Mouse (Mus musculus) liver, embryonic 14.5 days (tissue): ENCODE results near the gene Ndufs4. TPM values are rescaled to one million over a fixed set of nuclear protein-coding genes. Genes with fewer than 3 reads are reported as not detected.

Source experiments
- ATAC-seq: fragments of 200-750 bp; cut with Nextera tagmentation; 2 replicates; pipeline ENCODE4 v1.8.0; 2017; ENCODE audit warnings: moderate number of reproducible peaks, mild to moderate bottlenecking, moderate library complexity; ENCODE audit not compliant: insufficient read depth
- DNase-seq, 3 experiments: peaks; one replicate each; pipeline ENCODE4 v3.0.0-alpha.2; 2012 to 2013; ENCODE audit warnings: low read depth in 3 of 3, low spot score in 3 of 3
- H3K27ac ChIP-seq: fragments of 300-500 bp; sonication (generic); 2 replicates; pipeline ENCODE4 v1.5.1; 2014; ENCODE audit warnings: moderate library complexity, mild to moderate bottlenecking, control low read depth, inconsistent platforms
- H3K27me3 ChIP-seq: fragments of 300-500 bp; sonication (generic); 2 replicates; pipeline ENCODE4 v1.6.1; 2014; ENCODE audit warnings: mild to moderate bottlenecking, low read length, moderate library complexity; ENCODE audit not compliant: control insufficient read depth, insufficient read depth
- H3K36me3 ChIP-seq: fragments of 300-500 bp; sonication (generic); replicated peaks from 2 replicates; pipeline ENCODE4 v1.6.1; 2014; ENCODE audit warnings: low read depth; ENCODE audit not compliant: control insufficient read depth, insufficient read depth
- H3K4me1 ChIP-seq, 2 experiments: fragments of 200-500 bp in 1 of 2; fragments of 300-500 bp in 1 of 2; sonication (generic) in 1 of 2; replicated peaks; 2 replicates each; pipeline ENCODE4 v1.6.1; 2012 to 2014; ENCODE audit warnings: antibody characterized with exemption in 1 of 2, inconsistent platforms in 1 of 2, low read length in 1 of 2; ENCODE audit not compliant: control insufficient read depth in 2 of 2, insufficient read depth in 2 of 2
- H3K4me2 ChIP-seq: fragments of 300-500 bp; sonication (generic); 2 replicates; pipeline ENCODE4 v1.6.1; 2014; ENCODE audit warnings: low read depth, mild to moderate bottlenecking, control low read depth, moderate library complexity
- H3K4me3 ChIP-seq, 2 experiments: fragments of 200-500 bp in 1 of 2; fragments of 300-500 bp in 1 of 2; sonication (generic) in 1 of 2; 2 replicates each; pipeline ENCODE4 v1.5.1; 2012 to 2014; ENCODE audit warnings: low read depth in 2 of 2, low read length in 2 of 2, mild to moderate bottlenecking in 2 of 2, control low read depth in 1 of 2, inconsistent platforms in 1 of 2, moderate library complexity in 1 of 2; ENCODE audit not compliant: insufficient read depth in 1 of 2
- H3K9ac ChIP-seq: fragments of 300-500 bp; sonication (generic); replicated peaks from 2 replicates; pipeline ENCODE4 v1.6.1; 2014; ENCODE audit warnings: mild to moderate bottlenecking, control low read depth, moderate library complexity
- H3K9me3 ChIP-seq: fragments of 300-500 bp; sonication (generic); 2 replicates; pipeline ENCODE4 v1.6.1; 2016; ENCODE audit warnings: low read length, mixed read lengths; ENCODE audit not compliant: control insufficient read depth
- CTCF ChIP-seq: IDR thresholded peaks from 2 replicates; pipeline ENCODE4 v1.5.1; 2016; ENCODE audit warnings: antibody characterized with exemption, low read depth, control low read depth
- EP300 ChIP-seq: IDR thresholded peaks from 2 replicates; pipeline ENCODE4 v1.6.1; 2016; ENCODE audit warnings: antibody characterized with exemption, low read depth
- WGBS: fragments of 180-500 bp; shearing (Covaris S2); extraction: QIAGEN DNeasy Blood & Tissue Kit; methylation state at CpG from one replicate; pipeline ENCODE4 v1.1.7; 2014; ENCODE audit not compliant: insufficient replicate concordance; 5-methylcytosine and 5-hydroxymethylcytosine counted together
- polyA plus RNA-seq, 2 experiments: library from polyadenylated mRNA; depleted of rRNA in 1 of 2; stranded (reverse) in 1 of 2; unstranded in 1 of 2; fragments of >200 nt; fragmentation: Nextera tagmentation in 1 of 2; extraction: Ambion mirVana in 1 of 2; gene quantifications; 2 replicates each; pipeline versions ENCODE4 v1.2.1 to v1.2.3; 2012 to 2014

Ndufs4 gene
- polyA plus RNA-seq, 2 experiments: 31.4 to 151 TPM

- TF ChIP-seq CTCF: no peak
- no peak for TF ChIP-seq EP300
- Histone ChIP-seq H3K36me3 (no peaks in the 10 kb centered on the region), H3K27me3 (no peaks in the 10 kb centered on the region), H3K4me2 (no peak overlapping the region), H3K9me3 (no peaks in the 10 kb centered on the region), H3K27ac (no peak overlapping the region), H3K9ac (no peak overlapping the region), H3K4me3 (no peak overlapping the region), H3K4me1 (peaks cover 0 to 5% of the 10 kb centered on the region in 2 experiments; a peak in 2 of 4 replicates)
- DNase-seq (no peak), ATAC-seq (peak; percentile 72)
- 66% methylated on average over 3 of the region's 3 CpGs for WGBS
These were observed 73.1 kb downstream of the Ndufs4 start for GRCm38 (mm10) chr13:114314953-114315352.

DNA sequence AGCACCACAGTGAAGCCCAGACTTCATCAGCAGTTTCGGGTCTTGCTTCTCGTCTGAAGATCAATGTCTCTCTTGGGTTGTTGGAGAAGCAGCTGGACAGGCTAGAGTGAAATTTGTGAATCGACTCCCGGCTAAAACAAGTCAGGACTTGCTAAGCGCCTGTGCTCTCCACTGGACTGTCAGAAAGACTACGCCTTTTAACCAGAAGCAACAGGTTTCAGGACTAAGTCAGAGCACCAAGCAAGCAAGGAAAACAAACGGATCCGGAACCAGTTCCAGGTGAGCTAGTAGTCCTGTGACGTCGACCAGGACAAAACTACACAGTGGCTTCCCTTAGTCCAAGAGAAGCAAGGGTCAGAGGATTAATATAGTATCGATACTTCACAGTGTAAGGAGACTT, 77.5 kb downstream of the Ndufs4 start:
- TF ChIP-seq EP300 (no peak), CTCF (no peak)
- ATAC-seq: no peak
- Histone ChIP-seq H3K4me1 (peaks cover 0 to 5% of the 10 kb centered on the region in 2 experiments; a peak in 2 of 4 replicates), H3K9me3 (no peaks in the 10 kb centered on the region), H3K4me3 (no peak overlapping the region), H3K9ac (no peak overlapping the region), H3K27ac (no peak overlapping the region), H3K4me2 (no peak overlapping the region), H3K36me3 (no peaks in the 10 kb centered on the region), H3K27me3 (no peaks in the 10 kb centered on the region)
- DNase-seq: no peak
- WGBS: 83% methylated on average over 11 of the region's 11 CpGs

DNA sequence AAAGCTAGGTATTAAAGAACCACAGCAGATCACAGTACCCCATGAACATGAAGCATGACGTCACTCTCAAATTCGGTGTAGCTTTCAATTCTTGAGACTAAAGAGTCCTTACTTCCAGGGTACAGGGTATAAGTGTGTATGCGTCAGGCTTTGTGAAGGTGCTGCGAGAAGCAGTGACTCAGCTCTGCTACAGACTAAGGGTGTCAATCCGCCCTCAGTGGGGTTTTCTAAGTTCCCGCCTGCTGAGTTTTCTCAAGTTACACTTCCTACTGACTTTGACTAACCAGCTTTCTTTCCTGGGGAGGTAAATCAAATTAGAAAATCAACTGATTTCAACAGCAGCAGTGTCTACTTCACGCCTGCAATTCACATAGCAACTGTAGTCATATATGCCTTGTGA, 83.4 kb downstream of the Ndufs4 start:
- no peaks in the 10 kb centered on the region for H3K27me3 ChIP-seq
- DNase-seq: no peak
- 78% methylated on average over 7 of the region's 7 CpGs for WGBS
- 0 out of 4 replicates have a peak, but pooled peaks cover 0 to 2% of the 10 kb centered on the region in 2 experiments for H3K4me1 ChIP-seq
- TF ChIP-seq CTCF: no peak
- no peak for TF ChIP-seq EP300
- H3K27ac ChIP-seq: no peak overlapping the region
- H3K9me3 ChIP-seq: no peaks in the 10 kb centered on the region
- ATAC-seq: no peak
- no peaks in the 10 kb centered on the region for H3K36me3 ChIP-seq
- no peak overlapping the region for H3K4me2 ChIP-seq
- no peak overlapping the region for H3K4me3 ChIP-seq
- H3K9ac ChIP-seq: no peak overlapping the region

DNA sequence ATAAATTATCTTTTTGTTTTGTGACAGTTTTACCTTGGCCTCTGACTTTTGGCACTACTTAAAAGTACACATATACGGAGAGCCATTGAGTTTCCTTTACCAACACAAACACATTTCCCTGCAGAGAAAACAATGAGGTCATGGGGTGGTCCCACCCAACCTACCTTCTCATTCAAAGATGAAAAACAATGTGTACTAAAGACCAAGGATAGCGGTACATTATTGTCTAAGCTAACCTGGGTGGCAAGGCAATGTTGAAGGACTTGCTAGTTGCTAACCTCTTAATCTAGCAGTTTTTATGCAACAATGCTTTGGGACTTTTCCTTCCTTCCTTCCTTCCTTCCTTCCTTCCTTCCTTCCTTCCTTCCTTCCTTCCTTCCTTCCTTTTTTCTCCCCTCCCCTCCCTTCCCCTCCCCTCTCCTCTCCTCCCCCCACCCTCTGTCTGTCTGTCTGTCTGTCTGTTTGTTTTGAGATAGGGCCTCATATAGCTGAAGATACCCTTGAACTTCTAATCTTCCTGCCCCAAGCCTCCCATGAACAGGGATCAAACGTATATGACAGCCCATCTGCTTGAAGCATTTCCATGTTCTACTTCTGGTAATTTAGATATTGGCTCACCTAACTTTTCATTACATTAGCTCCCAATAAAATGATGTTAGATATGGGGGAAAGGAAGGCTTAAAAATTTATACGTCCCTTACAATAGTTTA, 84.4 kb downstream of the Ndufs4 start:
- Histone ChIP-seq H3K27ac (no peak overlapping the region), H3K9me3 (no peaks in the 10 kb centered on the region), H3K4me3 (no peak overlapping the region), H3K4me1 (0 out of 4 replicates have a peak, but pooled peaks cover 0 to 2% of the 10 kb centered on the region in 2 experiments), H3K4me2 (no peak overlapping the region), H3K9ac (no peak overlapping the region), H3K27me3 (no peaks in the 10 kb centered on the region), H3K36me3 (no peaks in the 10 kb centered on the region)
- no peak for DNase-seq
- TF ChIP-seq CTCF (no peak), EP300 (peak; percentile 17; the same call in 1 of the 2 replicates)
- WGBS: 59% methylated on average over 4 of the region's 4 CpGs
- ATAC-seq: no peak

GRCm38 (mm10) chr13:114297761-114298160, 90.3 kb downstream of the Ndufs4 start:
- ATAC-seq: no peak
- H3K27ac ChIP-seq: no peak overlapping the region
- no peaks in the 10 kb centered on the region for H3K36me3 ChIP-seq
- no peaks in the 10 kb centered on the region for H3K27me3 ChIP-seq
- H3K4me1 ChIP-seq: no peaks in the 10 kb centered on the region
- WGBS: 73% methylated on average over 3 of the region's 3 CpGs
- no peak overlapping the region for H3K4me3 ChIP-seq
- H3K9ac ChIP-seq: no peak overlapping the region
- DNase-seq: no peak
- TF ChIP-seq CTCF (no peak), EP300 (no peak)
- H3K9me3 ChIP-seq: no peaks in the 10 kb centered on the region
- H3K4me2 ChIP-seq: no peak overlapping the region
